19 mouse cellular contexts compared by ENCODE assay signal in the genomic region with DNA sequence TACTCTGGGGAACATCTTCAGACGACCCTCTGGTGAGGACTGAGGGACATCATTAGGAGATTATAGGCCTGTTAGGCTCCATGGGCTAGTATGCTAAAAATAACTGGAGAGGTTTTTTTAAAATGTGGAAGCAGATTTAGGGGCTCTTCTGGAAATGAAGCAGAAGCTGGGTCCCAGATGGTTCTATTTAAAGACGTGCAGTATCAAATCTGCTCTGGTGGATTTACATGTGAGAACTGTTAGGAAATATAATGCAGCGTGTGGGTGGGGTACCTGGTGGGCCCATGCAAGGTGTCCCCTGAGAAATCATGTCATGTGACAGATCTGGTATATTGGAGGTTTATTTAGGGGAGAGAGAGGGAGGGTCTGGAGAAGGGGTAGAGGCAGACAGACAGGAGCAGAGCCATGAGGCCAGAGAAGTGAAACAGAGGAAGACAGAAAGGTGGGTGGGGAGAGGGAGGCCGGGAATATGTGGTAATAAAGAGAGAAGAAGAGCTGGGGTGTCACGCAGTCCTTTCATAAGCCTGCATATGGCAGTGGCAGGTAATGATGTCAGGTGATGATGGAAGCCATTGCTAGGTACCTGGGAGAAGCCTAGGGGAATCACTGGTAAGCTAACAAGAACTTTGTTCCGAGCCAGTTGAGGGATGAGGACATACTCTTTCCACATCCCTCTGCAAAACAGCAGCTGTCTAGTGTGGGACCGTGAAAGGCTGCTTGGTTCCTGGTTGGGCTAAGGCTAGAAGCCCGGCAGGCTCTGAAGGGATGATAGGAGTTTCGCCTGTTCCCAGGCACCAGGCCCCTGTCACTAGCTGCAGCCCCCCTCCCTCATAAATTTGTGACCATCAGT. TPM values are rescaled to one million over a fixed set of nuclear protein-coding genes. Genes with fewer than 3 reads are reported as not detected.
DNase-seq lines count a peak whose midpoint lies in the region; ATAC-seq lines count a peak whose summit lies in the region.
"Had no signal": no experiment of that assay in that cellular context is flagged by ENCODE, and none has a peak within 500 bp of the region (broad histone marks: within the 10 kb centered on the region; RNA-seq: fewer than 3 reads in every experiment).

No protein-coding gene starts in this region.

- H3K4me3 ChIP-seq in hindbrain, embryonic 11.5 days (ENCODE audit: low read depth, low read length) = no peak overlapping the region
- H3K4me3 ChIP-seq in hindbrain, embryonic 10.5 days = no peak overlapping the region
- no peak overlapping the region for H3K4me3 ChIP-seq in neural tube, embryonic 13.5 days
- H3K4me3 ChIP-seq in neural tube, embryonic 15.5 days (replicated peaks) = no peak overlapping the region
- H3K4me3 ChIP-seq: forebrain, embryonic 13.5 days; neural tube, embryonic 12.5 days had no signal

- no peaks in the 10 kb centered on the region for H3K36me3 ChIP-seq in hindbrain, embryonic 11.5 days (ENCODE audit: control insufficient read depth, insufficient read depth, low read length)
- H3K36me3 ChIP-seq in hindbrain, embryonic 10.5 days = no peaks in the 10 kb centered on the region
- H3K36me3 ChIP-seq in neural tube, embryonic 13.5 days = no peaks in the 10 kb centered on the region
- H3K36me3 ChIP-seq in neural tube, embryonic 15.5 days = no peaks in the 10 kb centered on the region
- H3K36me3 ChIP-seq: neural tube, embryonic 12.5 days had no signal

- H3K9ac ChIP-seq in hindbrain, embryonic 11.5 days (ENCODE audit: low read depth, low read length) = no peak overlapping the region
- H3K9ac ChIP-seq in neural tube, embryonic 13.5 days = no peak overlapping the region
- H3K9ac ChIP-seq in neural tube, embryonic 15.5 days (replicated peaks) = no peak overlapping the region
- H3K9ac ChIP-seq: forebrain, embryonic 13.5 days; liver, embryonic 14.5 days; neural tube, embryonic 12.5 days had no signal

- 0 out of 2 replicates have a peak, but pooled peaks have one; percentile 8 for ATAC-seq in hindbrain, embryonic 11.5 days (ENCODE audit: low FRiP score)
- ATAC-seq in neural tube, embryonic 13.5 days (ENCODE audit: low read depth) = no peak
- no peak for ATAC-seq in neural tube, embryonic 15.5 days (ENCODE audit: low FRiP score)
- ATAC-seq: midbrain, embryonic 16.5 days had no signal

- no peak for DNase-seq in hindbrain, embryonic 11.5 days (ENCODE audit: low spot score)
- DNase-seq in hindbrain, embryonic 10.5 days (ENCODE audit: low spot score) = no peak
- peak; percentile 50 for DNase-seq in layer of hippocampus, adult 9-11 months
- peak; percentile 38 for DNase-seq in telencephalon, adult 2 months (ENCODE audit: low read depth, low spot score)
- DNase-seq in yolk sac, embryonic 10.5 days (ENCODE audit: low spot score) = no peak
- DNase-seq: cerebellum, adult 8-10 months; heart, adult 18-20 months; heart, postnatal 4 days; kidney, adult 18-20 months; kidney, postnatal 36 days; thymus, postnatal 25 days had no signal

- no peaks in the 10 kb centered on the region for H3K9me3 ChIP-seq in hindbrain, embryonic 11.5 days (ENCODE audit: control insufficient read depth, low read length)
- no peaks in the 10 kb centered on the region for H3K9me3 ChIP-seq in hindbrain, embryonic 10.5 days
- no peaks in the 10 kb centered on the region for H3K9me3 ChIP-seq in neural tube, embryonic 13.5 days
- no peaks in the 10 kb centered on the region for H3K9me3 ChIP-seq in neural tube, embryonic 15.5 days (replicated peaks)
- H3K9me3 ChIP-seq: forebrain, embryonic 13.5 days; neural tube, embryonic 12.5 days had no signal

- no peak overlapping the region for H3K4me2 ChIP-seq in hindbrain, embryonic 11.5 days (replicated peaks; ENCODE audit: low read depth, low read length)
- H3K4me2 ChIP-seq in neural tube, embryonic 13.5 days = no peak overlapping the region
- H3K4me2 ChIP-seq in neural tube, embryonic 15.5 days = no peak overlapping the region
- H3K4me2 ChIP-seq: forebrain, embryonic 13.5 days; neural tube, embryonic 12.5 days had no signal

- H3K27me3 ChIP-seq in hindbrain, embryonic 11.5 days (ENCODE audit: control insufficient read depth, insufficient read depth, low read length) = no peaks in the 10 kb centered on the region; the same call in 1 of the 2 replicates
- H3K27me3 ChIP-seq in hindbrain, embryonic 10.5 days (ENCODE audit: insufficient read depth, poor library complexity, severe bottlenecking) = no peaks in the 10 kb centered on the region
- no peaks in the 10 kb centered on the region for H3K27me3 ChIP-seq in neural tube, embryonic 13.5 days
- H3K27me3 ChIP-seq in neural tube, embryonic 15.5 days (replicated peaks) = no peaks in the 10 kb centered on the region
- H3K27me3 ChIP-seq: CH12.LX; forebrain, embryonic 13.5 days; neural tube, embryonic 12.5 days had no signal

- 81% methylated on average over 9 of the region's 9 CpGs for WGBS in hindbrain, embryonic 11.5 days
- WGBS in hindbrain, embryonic 10.5 days = 89% methylated on average over 9 of the region's 9 CpGs
- 80% methylated on average over 9 of the region's 9 CpGs for WGBS in neural tube, embryonic 13.5 days
- WGBS in neural tube, embryonic 15.5 days = 75% methylated on average over 9 of the region's 9 CpGs

- no peaks in the 10 kb centered on the region for H3K4me1 ChIP-seq in hindbrain, embryonic 11.5 days (replicated peaks; ENCODE audit: control insufficient read depth, insufficient read depth, low read length)
- H3K4me1 ChIP-seq in hindbrain, embryonic 10.5 days (replicated peaks) = peaks cover 12% of the 10 kb centered on the region
- peaks cover 12% of the 10 kb centered on the region for H3K4me1 ChIP-seq in neural tube, embryonic 13.5 days (replicated peaks)
- peaks cover 14% of the 10 kb centered on the region; the same call in 1 of the 2 replicates for H3K4me1 ChIP-seq in neural tube, embryonic 15.5 days

- H3K27ac ChIP-seq in hindbrain, embryonic 11.5 days (ENCODE audit: low read depth, low read length) = no peak overlapping the region
- H3K27ac ChIP-seq in hindbrain, embryonic 10.5 days = no peak overlapping the region
- 0 out of 2 replicates have a peak overlapping the region, but pooled peaks have one; percentile 18 for H3K27ac ChIP-seq in neural tube, embryonic 13.5 days (replicated peaks)
- no peak overlapping the region for H3K27ac ChIP-seq in neural tube, embryonic 15.5 days (replicated peaks)
- H3K27ac ChIP-seq: forebrain, embryonic 13.5 days; liver, embryonic 14.5 days; macrophage; neural tube, embryonic 12.5 days had no signal

RNA-seq across cellular contexts. Expression of a gene that starts 41.3 kb away (rescaled TPM):
- 67.4 and 81.9 TPM in 2 replicates for polyA plus RNA-seq in hindbrain, embryonic 11.5 days (2014; fragmentation: Nextera tagmentation; extraction: Ambion mirVana)
- 160 and 166 TPM in 2 replicates for polyA plus RNA-seq in hindbrain, embryonic 10.5 days (2016; fragmentation: Nextera tagmentation; extraction: Ambion mirVana)
- 220 and 225 TPM in 2 replicates for polyA plus RNA-seq in neural tube, embryonic 13.5 days (2015; fragmentation: Nextera tagmentation; extraction: Ambion mirVana)
- polyA plus RNA-seq in neural tube, embryonic 15.5 days (2015; fragmentation: Nextera tagmentation; extraction: Ambion mirVana) = 200 and 213 TPM in 2 replicates

Comparison
In these comparisons a context has a peak if more than half of its experiments do, and no peak if none do; other contexts are left out.
1. DNase-seq: peak in layer of hippocampus, adult 9-11 months (single experiment) and telencephalon, adult 2 months (single experiment); none in hindbrain, embryonic 11.5 days (single experiment), hindbrain, embryonic 10.5 days (single experiment) and yolk sac, embryonic 10.5 days (single experiment).